24 mouse cellular contexts compared by ENCODE assay signal in genomic region chr9:99141618-99142017, GRCm38 (mm10). TPM values are rescaled to one million over a fixed set of nuclear protein-coding genes. Genes with fewer than 3 reads are reported as not detected.
DNase-seq lines count a peak whose midpoint lies in the region; ATAC-seq lines count a peak whose summit lies in the region.
"Had no signal": no experiment of that assay in that cellular context is flagged by ENCODE, and none has a peak within 500 bp of the region (broad histone marks: within the 10 kb centered on the region; RNA-seq: fewer than 3 reads in every experiment).

No protein-coding gene starts in this region.

- H3K27ac ChIP-seq in heart, embryonic 14.5 days (replicated peaks in 1 of 2; ENCODE audit: control insufficient read depth in 1 of 2, insufficient read depth in 1 of 2, low read depth in 2 of 2, low read length in 2 of 2): no peak overlapping the region
- H3K27ac ChIP-seq in liver, embryonic 12.5 days: peak overlapping the region; percentile 86
- no peak overlapping the region for H3K27ac ChIP-seq in midbrain, embryonic 10.5 days (replicated peaks)
- H3K27ac ChIP-seq: hindbrain, embryonic 14.5 days; midbrain, embryonic 15.5 days; neural tube, embryonic 12.5 days; stomach, embryonic 15.5 days had no signal

- WGBS in heart, embryonic 14.5 days: 20% methylated on average over 8 of the region's 8 CpGs
- WGBS in liver, embryonic 12.5 days (ENCODE audit: insufficient replicate concordance): 20% methylated on average over 8 of the region's 8 CpGs
- WGBS in midbrain, embryonic 10.5 days: 84% methylated on average over 8 of the region's 8 CpGs

- no peaks in the 10 kb centered on the region for H3K9me3 ChIP-seq in erythroblast, embryonic 14.5 days (ENCODE audit: control insufficient read depth, low read length)
- no peaks in the 10 kb centered on the region for H3K9me3 ChIP-seq in heart, embryonic 14.5 days (ENCODE audit: control insufficient read depth, low read length)
- H3K9me3 ChIP-seq in liver, embryonic 12.5 days (replicated peaks): no peaks in the 10 kb centered on the region
- no peaks in the 10 kb centered on the region for H3K9me3 ChIP-seq in midbrain, embryonic 10.5 days (replicated peaks)
- H3K9me3 ChIP-seq: midbrain, embryonic 15.5 days; neural tube, embryonic 12.5 days; stomach, embryonic 15.5 days had no signal

- H3K4me2 ChIP-seq in heart, embryonic 14.5 days (ENCODE audit: low read length): peak overlapping the region; percentile 83; the same call in 1 of the 2 replicates
- H3K4me2 ChIP-seq in liver, embryonic 12.5 days: peak overlapping the region; percentile 92

- H3K4me1 ChIP-seq in erythroblast, embryonic 14.5 days (ENCODE audit: control insufficient read depth): peaks cover 50% of the 10 kb centered on the region
- peaks cover 0 to 15% of the 10 kb centered on the region in 2 experiments; a peak in 2 of 4 replicates for H3K4me1 ChIP-seq in heart, embryonic 14.5 days (ENCODE audit: control insufficient read depth in 2 of 2, insufficient read depth in 2 of 2, low read length in 2 of 2)
- H3K4me1 ChIP-seq in liver, embryonic 12.5 days: peaks cover 66% of the 10 kb centered on the region
- peaks cover 16% of the 10 kb centered on the region for H3K4me1 ChIP-seq in midbrain, embryonic 10.5 days

- peaks cover 7% of the 10 kb centered on the region for H3K36me3 ChIP-seq in erythroblast, embryonic 14.5 days (ENCODE audit: control insufficient read depth)
- no peaks in the 10 kb centered on the region for H3K36me3 ChIP-seq in heart, embryonic 14.5 days (ENCODE audit: control insufficient read depth, insufficient read depth, low read length)
- no peaks in the 10 kb centered on the region for H3K36me3 ChIP-seq in liver, embryonic 12.5 days
- H3K36me3 ChIP-seq in midbrain, embryonic 10.5 days: no peaks in the 10 kb centered on the region
- H3K36me3 ChIP-seq: midbrain, embryonic 15.5 days; neural tube, embryonic 12.5 days; stomach, embryonic 15.5 days had no signal

- H3K9ac ChIP-seq in heart, embryonic 14.5 days (ENCODE audit: low read length): no peak overlapping the region
- peak overlapping the region; percentile 80 for H3K9ac ChIP-seq in liver, embryonic 12.5 days
- H3K9ac ChIP-seq: neural tube, embryonic 12.5 days; stomach, embryonic 15.5 days had no signal

- no peak for ATAC-seq in erythroblast, adult 5-6 weeks (replicated peaks; ENCODE audit: low FRiP score, poor library complexity, severe bottlenecking)
- ATAC-seq in heart, embryonic 14.5 days (ENCODE audit: insufficient number of reproducible peaks, insufficient read depth, low FRiP score, low read depth): no peak
- peak; percentile 72 for ATAC-seq in liver, embryonic 12.5 days
- peak; percentile 42 for ATAC-seq in megakaryocyte progenitor cell, adult 5-6 weeks (replicated peaks; ENCODE audit: poor library complexity)
- ATAC-seq: forebrain, embryonic 14.5 days; lung, postnatal 0 days; midbrain, embryonic 15.5 days had no signal

- no peaks in the 10 kb centered on the region for H3K27me3 ChIP-seq in erythroblast, embryonic 14.5 days (ENCODE audit: control insufficient read depth)
- H3K27me3 ChIP-seq in heart, embryonic 14.5 days (ENCODE audit: control insufficient read depth, insufficient read depth, low read length): no peaks in the 10 kb centered on the region
- 0 out of 2 replicates have a peak, but pooled peaks cover 5% of the 10 kb centered on the region for H3K27me3 ChIP-seq in liver, embryonic 12.5 days (replicated peaks)
- H3K27me3 ChIP-seq in midbrain, embryonic 10.5 days (ENCODE audit: low read depth, poor library complexity, severe bottlenecking): peaks cover 33% of the 10 kb centered on the region
- H3K27me3 ChIP-seq: midbrain, embryonic 15.5 days; neural tube, embryonic 12.5 days; stomach, embryonic 15.5 days had no signal

- peak overlapping the region; percentile 88 for H3K4me3 ChIP-seq in erythroblast, embryonic 14.5 days (replicated peaks)
- no peak overlapping the region for H3K4me3 ChIP-seq in heart, embryonic 14.5 days (ENCODE audit: control insufficient read depth in 1 of 2, insufficient read depth in 1 of 2, low read depth in 1 of 2, low read length in 2 of 2)
- peak overlapping the region; percentile 92 for H3K4me3 ChIP-seq in liver, embryonic 12.5 days
- H3K4me3 ChIP-seq in midbrain, embryonic 10.5 days: no peak overlapping the region
- H3K4me3 ChIP-seq: neural tube, embryonic 12.5 days had no signal

- intact Hi-C loops in heart, postnatal 10 days (cut with DNase I): loop anchor here (5.0 kb wide), 1 partner anchor 296 kb away; the partner anchor contains the start of gene Mras

- DNase-seq in heart, postnatal 10 days: no peak
- DNase-seq in midbrain, embryonic 10.5 days (ENCODE audit: low spot score): no peak
- DNase-seq in spleen, postnatal 14 days (ENCODE audit: low spot score in 2 of 2): no peak
- DNase-seq: adrenal gland, postnatal 25 days; cerebellum, adult 11 months; cerebellum, postnatal 10 days; gastrocnemius, adult 2 months; heart, postnatal 4 days; kidney, postnatal 14 days; left cerebral cortex, postnatal 4 days; right cerebral cortex, adult 18-20 months; right cerebral cortex, postnatal 4 days; thymus, postnatal 25 days had no signal

RNA-seq across cellular contexts. Expression of gene Pik3cb, which starts 1.2 kb away (rescaled TPM):
- polyA plus RNA-seq in erythroblast, embryonic 14.5 days (2012): 0.11 and 0.12 TPM in 2 replicates
- total RNA-seq in erythroblast, adult 5-6 weeks (2015; ENCODE audit: low replicate concordance): 7.5 and 9.2 TPM in 2 replicates
- total RNA-seq in erythroblast, adult 5-6 weeks (2017; ENCODE audit: low replicate concordance): 4.7 and 4.9 TPM in 2 replicates
- 1.5 and 2.1 TPM in 2 replicates for polyA plus RNA-seq in heart, embryonic 14.5 days (2014; fragmentation: Nextera tagmentation; extraction: Ambion mirVana)
- 10 to 100 TPM; 11.3 to 12.1 TPM for total RNA-seq in heart, postnatal 10 days (2021)
- 4.8 and 5.1 TPM in 2 replicates for polyA plus RNA-seq in liver, embryonic 12.5 days (2016; fragmentation: Nextera tagmentation; extraction: Ambion mirVana)
- total RNA-seq in megakaryocyte progenitor cell, adult 5-6 weeks (2015): 12.3 and 13.5 TPM in 2 replicates
- 4.6 and 5.3 TPM in 2 replicates for total RNA-seq in megakaryocyte progenitor cell, adult 5-6 weeks (2017)
- 1.5 and 1.7 TPM in 2 replicates for polyA plus RNA-seq in midbrain, embryonic 10.5 days (2016; fragmentation: Nextera tagmentation; extraction: Ambion mirVana)

Comparison
In these comparisons a context has a peak if more than half of its experiments do, and no peak if none do; other contexts are left out.
1. H3K4me3 ChIP-seq: peak in erythroblast, embryonic 14.5 days (single experiment) and liver, embryonic 12.5 days (single experiment); none in heart, embryonic 14.5 days (0 of 2) and midbrain, embryonic 10.5 days (single experiment).
2. ATAC-seq: peak in liver, embryonic 12.5 days (single experiment) and megakaryocyte progenitor cell, adult 5-6 weeks (single experiment); none in erythroblast, adult 5-6 weeks (single experiment) and heart, embryonic 14.5 days (single experiment).